Mouse (Mus musculus): ENCODE measurements around the gene Tec. TPM values are rescaled to one million over a fixed set of nuclear protein-coding genes. Genes with fewer than 3 reads are reported as not detected.

Tec gene
- total and polyA plus RNA-seq, 2 experiments: 6.6 to 24.7 TPM

DNA sequence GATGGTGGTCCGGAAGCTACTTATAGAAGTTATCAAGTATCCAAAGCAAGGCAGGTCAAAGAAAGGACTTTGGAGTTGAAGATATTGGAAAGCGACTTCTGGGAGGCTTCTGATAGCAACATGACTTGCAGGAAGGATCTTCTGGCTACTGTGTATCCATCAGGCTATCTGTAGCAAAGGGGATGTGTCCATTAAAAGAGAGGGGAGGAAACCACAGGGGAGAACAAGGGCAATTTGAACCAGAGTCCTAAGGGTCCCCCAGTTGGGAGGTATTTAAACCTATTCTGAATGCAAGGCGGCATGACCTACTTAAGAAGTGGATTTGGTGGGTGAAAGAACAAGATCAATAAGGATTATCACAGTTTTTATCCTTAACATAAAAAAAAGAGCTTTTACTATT is 43.0 kb upstream of the Tec start:
- no peaks in the 10 kb centered on the region for H3K27me3 ChIP-seq (ENCODE audit: control insufficient read depth, insufficient read depth, low read length)
- TF ChIP-seq CTCF (IDR thresholded peaks at IDR 0.05; ENCODE audit: low read depth, low read length) (no peak), POLR2A (IDR thresholded peaks at IDR 0.05; ENCODE audit: extremely low read depth, insufficient read depth, low read length) (no peak)
- H3K4me1 ChIP-seq (ENCODE audit: control insufficient read depth, insufficient read depth, low read length): peaks cover 7% of the 10 kb centered on the region

DNA sequence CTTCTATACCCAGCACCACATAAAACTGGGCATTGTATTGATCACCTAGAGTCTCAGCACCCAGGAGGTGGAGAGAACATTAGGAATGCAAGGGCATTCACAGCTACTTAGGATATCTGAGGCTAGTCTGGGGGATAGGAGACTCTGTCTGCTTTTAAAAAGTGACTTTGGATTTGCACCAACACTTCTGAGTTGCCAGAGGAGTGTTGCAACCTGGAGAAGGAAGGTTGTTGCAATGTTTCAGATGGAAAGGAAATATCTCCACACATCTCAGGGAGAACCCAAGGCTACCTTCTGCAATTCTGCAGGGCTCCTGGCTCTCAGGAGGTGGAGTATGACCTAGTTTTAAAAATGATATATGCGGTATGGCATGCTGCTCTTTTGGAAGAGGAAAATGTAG is 42.1 kb upstream of the Tec start:
- Histone ChIP-seq H3K27me3 (ENCODE audit: control insufficient read depth, insufficient read depth, low read length) (no peaks in the 10 kb centered on the region), H3K4me3 (ENCODE audit: insufficient read depth, low read depth, low read length) (no peak overlapping the region), H3K79me2 (ENCODE audit: control insufficient read depth, insufficient read depth, low read length) (peaks cover 7% of the 10 kb centered on the region), H3K9ac (ENCODE audit: low read depth, low read length) (no peak overlapping the region), H3K4me1 (ENCODE audit: control insufficient read depth, insufficient read depth, low read length) (peaks cover 2% of the 10 kb centered on the region; the same call in 1 of the 2 replicates), H3K27ac (replicated peaks; ENCODE audit: insufficient read depth, low read depth, low read length) (no peak overlapping the region), H3K36me3 (ENCODE audit: control insufficient read depth, insufficient read depth, low read length) (no peaks in the 10 kb centered on the region)
- WGBS: 89% methylated on average over 1 of the region's 1 CpGs
- DNase-seq (ENCODE audit: extremely low read depth, low read depth, low spot score): no peak
- TF ChIP-seq POLR2A (IDR thresholded peaks at IDR 0.05; ENCODE audit: extremely low read depth, insufficient read depth, low read length) (no peak), CTCF (IDR thresholded peaks at IDR 0.05; ENCODE audit: low read depth, low read length) (no peak)

More for the DNA sequence above, 43.0 kb upstream of the Tec start:
- Histone ChIP-seq H3K36me3 (ENCODE audit: control insufficient read depth, insufficient read depth, low read length) (no peaks in the 10 kb centered on the region), H3K79me2 (ENCODE audit: control insufficient read depth, insufficient read depth, low read length) (peaks cover 14% of the 10 kb centered on the region), H3K27ac (replicated peaks; ENCODE audit: insufficient read depth, low read depth, low read length) (no peak overlapping the region), H3K9ac (ENCODE audit: low read depth, low read length) (no peak overlapping the region), H3K4me3 (ENCODE audit: insufficient read depth, low read depth, low read length) (no peak overlapping the region)
- 89% methylated on average over 3 of the region's 3 CpGs for WGBS
- DNase-seq (ENCODE audit: extremely low read depth, low read depth, low spot score): no peak

DNA sequence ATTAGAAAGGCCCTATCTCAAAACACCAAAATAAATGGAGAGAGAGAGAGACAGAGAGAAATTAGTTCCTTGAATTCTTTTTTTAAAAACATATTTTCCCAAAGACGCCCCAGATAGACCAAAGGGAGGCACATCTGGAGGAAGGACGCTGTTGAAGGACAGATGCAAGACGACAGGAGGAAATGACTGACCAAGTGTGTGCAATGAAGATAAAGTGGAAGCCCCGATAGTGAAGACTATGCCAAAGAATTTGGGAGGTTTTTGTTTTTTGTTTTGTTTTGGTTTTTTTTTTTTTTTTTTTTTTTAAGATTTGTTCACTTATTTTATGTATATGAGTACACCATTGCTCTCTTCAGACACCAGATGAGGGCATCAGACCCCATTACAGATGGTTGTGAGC is 41.1 kb upstream of the Tec start:
- TF ChIP-seq CTCF (IDR thresholded peaks at IDR 0.05; ENCODE audit: low read depth, low read length) (no peak), POLR2A (IDR thresholded peaks at IDR 0.05; ENCODE audit: extremely low read depth, insufficient read depth, low read length) (no peak)
- H3K27ac ChIP-seq (replicated peaks; ENCODE audit: insufficient read depth, low read depth, low read length): no peak overlapping the region
- no peaks in the 10 kb centered on the region for H3K4me1 ChIP-seq (ENCODE audit: control insufficient read depth, insufficient read depth, low read length)
- no peaks in the 10 kb centered on the region for H3K36me3 ChIP-seq (ENCODE audit: control insufficient read depth, insufficient read depth, low read length)
- no peak overlapping the region for H3K9ac ChIP-seq (ENCODE audit: low read depth, low read length)
- DNase-seq (ENCODE audit: extremely low read depth, low read depth, low spot score): no peak
- no peak overlapping the region for H3K4me3 ChIP-seq (ENCODE audit: insufficient read depth, low read depth, low read length)
- no peaks in the 10 kb centered on the region for H3K79me2 ChIP-seq (ENCODE audit: control insufficient read depth, insufficient read depth, low read length)
- no peaks in the 10 kb centered on the region for H3K27me3 ChIP-seq (ENCODE audit: control insufficient read depth, insufficient read depth, low read length)
- 87% methylated on average over 4 of the region's 4 CpGs for WGBS

DNA sequence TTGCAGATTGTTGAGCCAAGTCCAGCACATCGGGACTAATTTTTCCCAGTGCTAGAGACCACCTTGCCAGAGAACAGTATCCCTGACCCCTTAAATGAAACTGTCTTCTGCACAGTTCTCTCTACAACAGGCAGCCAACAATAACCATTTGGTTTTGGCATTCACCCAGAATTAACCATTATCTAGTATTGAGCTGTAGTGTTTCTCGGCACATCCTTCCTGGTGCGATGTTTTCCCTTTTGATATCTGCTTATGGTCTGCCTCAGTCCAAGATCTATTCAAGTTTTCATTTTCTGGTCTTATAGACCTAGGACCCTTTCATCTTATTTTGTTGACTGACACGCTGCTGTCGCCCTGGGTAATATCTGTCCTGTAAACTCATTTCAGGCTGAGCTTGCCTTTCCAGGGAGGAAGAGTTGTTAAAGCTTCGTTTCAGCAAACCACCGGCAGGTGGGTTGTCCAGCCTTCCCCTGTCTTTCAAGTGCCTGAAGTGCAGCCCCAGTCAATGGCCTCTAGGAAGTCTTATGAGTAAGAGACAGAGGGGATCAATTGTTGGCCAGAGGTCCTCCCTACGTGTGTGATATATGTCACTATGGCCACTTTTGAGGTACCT is 40.1 kb upstream of the Tec start:
- Histone ChIP-seq H3K79me2 (ENCODE audit: control insufficient read depth, insufficient read depth, low read length) (no peaks in the 10 kb centered on the region), H3K27me3 (ENCODE audit: control insufficient read depth, insufficient read depth, low read length) (no peaks in the 10 kb centered on the region), H3K27ac (replicated peaks; ENCODE audit: insufficient read depth, low read depth, low read length) (no peak overlapping the region), H3K4me3 (ENCODE audit: insufficient read depth, low read depth, low read length) (no peak overlapping the region), H3K4me1 (ENCODE audit: control insufficient read depth, insufficient read depth, low read length) (no peaks in the 10 kb centered on the region), H3K9ac (ENCODE audit: low read depth, low read length) (no peak overlapping the region), H3K36me3 (ENCODE audit: control insufficient read depth, insufficient read depth, low read length) (no peaks in the 10 kb centered on the region)
- no peak for DNase-seq (ENCODE audit: extremely low read depth, low read depth, low spot score)
- TF ChIP-seq POLR2A (IDR thresholded peaks at IDR 0.05; ENCODE audit: extremely low read depth, insufficient read depth, low read length): no peak
- TF ChIP-seq CTCF (IDR thresholded peaks at IDR 0.05; ENCODE audit: low read depth, low read length): no peak
- WGBS: 74% methylated on average over 8 of the region's 8 CpGs

DNA sequence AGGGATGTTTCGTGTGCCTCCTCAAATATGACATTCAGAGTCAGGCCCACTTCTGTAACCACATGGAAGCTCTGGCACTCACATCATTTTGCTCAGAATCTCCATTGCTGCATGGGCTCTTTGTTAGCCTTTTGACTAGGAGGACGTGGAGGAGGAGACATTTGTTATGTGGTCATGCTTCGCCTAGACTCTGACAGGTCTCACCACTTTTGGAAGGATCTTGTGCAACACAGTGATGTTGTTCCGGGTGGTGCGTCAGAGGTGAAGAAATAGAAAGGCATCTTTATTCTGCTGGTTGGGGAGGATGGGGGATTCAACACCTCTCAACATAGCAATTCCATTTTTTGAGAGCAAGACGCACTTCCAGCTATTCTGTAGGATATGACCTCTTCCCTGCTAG is 39.1 kb upstream of the Tec start:
- Histone ChIP-seq H3K4me1 (ENCODE audit: control insufficient read depth, insufficient read depth, low read length) (no peaks in the 10 kb centered on the region), H3K79me2 (ENCODE audit: control insufficient read depth, insufficient read depth, low read length) (no peaks in the 10 kb centered on the region), H3K27me3 (ENCODE audit: control insufficient read depth, insufficient read depth, low read length) (no peaks in the 10 kb centered on the region), H3K27ac (replicated peaks; ENCODE audit: insufficient read depth, low read depth, low read length) (no peak overlapping the region), H3K4me3 (ENCODE audit: insufficient read depth, low read depth, low read length) (no peak overlapping the region), H3K36me3 (ENCODE audit: control insufficient read depth, insufficient read depth, low read length) (no peaks in the 10 kb centered on the region), H3K9ac (ENCODE audit: low read depth, low read length) (no peak overlapping the region)
- WGBS: 91% methylated on average over 6 of the region's 6 CpGs
- TF ChIP-seq POLR2A (IDR thresholded peaks at IDR 0.05; ENCODE audit: extremely low read depth, insufficient read depth, low read length) (no peak), CTCF (IDR thresholded peaks at IDR 0.05; ENCODE audit: low read depth, low read length) (no peak)
- no peak for DNase-seq (ENCODE audit: extremely low read depth, low read depth, low spot score)

DNA sequence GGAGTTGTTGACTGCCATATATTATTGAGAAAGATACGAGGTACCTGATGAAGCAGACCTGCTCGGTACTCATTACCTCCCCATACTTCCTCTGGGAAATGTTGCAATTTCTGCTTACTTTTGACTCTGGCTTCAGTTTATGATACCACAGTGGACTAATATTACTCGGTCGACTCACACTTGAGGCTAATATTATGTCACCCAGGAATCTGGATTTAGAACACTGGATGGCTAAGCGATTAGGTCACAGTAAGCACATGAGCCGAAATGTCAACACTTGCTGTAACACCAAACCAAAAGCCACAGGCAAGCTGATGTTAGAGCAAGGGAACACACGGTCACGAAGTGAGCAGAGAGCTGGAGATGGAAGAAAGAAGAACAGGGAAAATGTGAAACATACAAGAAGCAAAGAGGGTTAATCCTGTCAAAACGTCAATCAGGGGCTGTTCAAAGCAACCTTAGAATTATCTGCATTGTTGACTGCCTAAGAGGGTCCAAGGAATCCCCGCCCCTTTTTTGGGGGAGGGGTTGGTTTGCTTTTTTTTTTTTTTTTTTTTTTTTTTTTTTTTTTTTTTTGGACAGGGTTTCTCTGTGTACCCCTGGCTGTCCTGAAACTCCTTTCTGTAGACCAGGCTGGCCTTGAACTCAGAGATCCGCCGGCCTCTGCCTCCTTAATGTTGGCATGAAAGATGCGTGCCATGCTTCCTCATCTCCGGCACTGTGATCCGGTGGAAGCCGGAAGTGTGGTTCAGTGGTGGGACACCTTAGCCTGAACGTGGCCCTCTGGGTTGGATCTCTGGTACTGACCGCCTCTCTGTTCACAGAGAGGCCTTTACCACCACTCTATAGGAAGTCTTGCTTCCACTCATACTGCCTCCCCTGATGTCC is 36.9 kb upstream of the Tec start:
- Histone ChIP-seq H3K9ac (ENCODE audit: low read depth, low read length) (no peak overlapping the region), H3K4me1 (ENCODE audit: control insufficient read depth, insufficient read depth, low read length) (no peaks in the 10 kb centered on the region), H3K4me3 (ENCODE audit: insufficient read depth, low read depth, low read length) (no peak overlapping the region), H3K27me3 (ENCODE audit: control insufficient read depth, insufficient read depth, low read length) (no peaks in the 10 kb centered on the region), H3K79me2 (ENCODE audit: control insufficient read depth, insufficient read depth, low read length) (no peaks in the 10 kb centered on the region), H3K27ac (replicated peaks; ENCODE audit: insufficient read depth, low read depth, low read length) (no peak overlapping the region), H3K36me3 (ENCODE audit: control insufficient read depth, insufficient read depth, low read length) (no peaks in the 10 kb centered on the region)
- peak; percentile 70 for DNase-seq (ENCODE audit: extremely low read depth, low read depth, low spot score)
- TF ChIP-seq CTCF (IDR thresholded peaks at IDR 0.05; ENCODE audit: low read depth, low read length): no peak
- TF ChIP-seq POLR2A (IDR thresholded peaks at IDR 0.05; ENCODE audit: extremely low read depth, insufficient read depth, low read length): no peak
- WGBS: 56% methylated on average over 18 of the region's 18 CpGs
